Mouse (Mus musculus): ENCODE data around the gene Sap30. TPM values are rescaled to one million over a fixed set of nuclear protein-coding genes. Genes with fewer than 3 reads are reported as not detected.
"Not testable (repeated sequence)": the region's sequence is repeated elsewhere in the genome, so short reads cannot be mapped to it uniquely, and the experiment has no call there.

Sap30 gene
- total RNA-seq, 4 experiments from 2014 or later, result 8.7 to 11.0 (median 10.6) TPM

- no peak for DNase-seq (ENCODE audit: low spot score in 2 of 2)
Observed at GRCm38 (mm10) chr8:57498847-57499511, 11.3 kb upstream of the Sap30 start.

GRCm38 (mm10) chr8:57498494-57498846 lies 10.8 kb upstream of the Sap30 start:
- no peak for DNase-seq (ENCODE audit: low spot score in 2 of 2)

DNA sequence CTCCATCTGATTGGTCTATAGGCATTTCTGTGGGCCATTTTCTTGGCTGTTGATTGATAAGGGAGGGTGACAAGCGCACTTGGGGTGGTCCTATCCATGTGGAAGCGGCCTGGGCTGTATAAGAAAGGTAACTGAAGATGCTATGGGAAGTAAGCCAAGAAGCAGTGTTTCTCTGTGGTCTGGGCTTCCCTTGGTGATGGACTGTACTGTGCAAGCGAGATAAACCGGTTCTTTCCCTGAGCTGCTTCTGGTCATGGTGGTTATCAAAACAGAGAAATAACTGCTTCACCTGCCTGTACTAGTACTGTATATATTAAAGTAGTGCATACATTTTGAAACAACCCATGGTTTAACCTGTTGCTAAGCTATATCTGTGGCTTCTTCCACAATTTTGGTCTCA lies 4.2 kb upstream of the Sap30 start:
- no peak for DNase-seq (ENCODE audit: low spot score in 2 of 2)

- DNase-seq (ENCODE audit: low spot score in 2 of 2), result no peak
Observed at GRCm38 (mm10) chr8:57489896-57490295, 2.2 kb upstream of the Sap30 start.

DNA sequence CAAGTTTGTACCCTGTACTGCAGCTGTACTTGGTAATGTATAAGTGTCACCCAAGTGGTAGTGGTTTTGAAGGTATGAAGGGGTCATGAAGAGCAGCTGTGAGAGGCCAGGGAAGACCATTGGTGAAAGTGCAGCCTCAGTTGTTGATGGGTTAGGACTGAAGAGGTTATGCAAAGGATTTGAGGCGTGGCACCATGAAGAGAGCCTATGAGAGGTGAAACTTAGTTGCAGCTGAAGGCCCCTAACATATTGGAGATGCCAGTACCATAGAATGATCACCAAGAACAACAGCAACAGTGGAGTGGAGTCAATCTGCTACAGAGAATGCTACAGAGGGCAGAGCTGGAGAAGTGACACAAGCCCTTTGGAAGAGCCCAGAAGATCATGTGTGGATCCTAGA lies 1.7 kb upstream of the Sap30 start:
- DNase-seq (ENCODE audit: low spot score in 2 of 2), result no peak

DNA sequence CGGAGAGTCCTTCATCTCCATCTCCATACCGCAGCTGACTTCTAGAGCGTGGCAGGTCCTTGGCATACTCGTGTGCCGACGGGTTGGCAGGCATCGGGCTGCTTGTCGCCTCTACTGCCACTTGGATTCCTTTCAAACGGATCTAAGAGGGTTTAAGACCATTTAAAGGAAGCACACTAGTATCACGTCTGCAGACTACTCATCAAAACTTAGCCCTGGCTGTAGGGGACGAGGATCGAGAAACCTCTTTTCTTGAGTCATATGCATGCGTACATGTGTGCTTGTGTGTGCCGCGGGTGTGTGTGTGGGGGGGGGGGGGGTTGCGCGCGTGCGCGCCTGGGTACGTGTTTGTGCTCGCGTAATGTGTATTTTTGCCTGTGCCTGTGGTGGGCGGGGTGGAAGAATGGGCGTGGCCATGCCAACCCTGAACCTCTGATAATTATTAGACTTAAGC lies 679 bp upstream of the Sap30 start:
- peak; percentile 33 to 39 for DNase-seq (ENCODE audit: low spot score in 2 of 2)

- DNase-seq (ENCODE audit: low spot score in 2 of 2), result peak in 1 of 2 experiments; percentile 16
Observed at GRCm38 (mm10) chr8:57486491-57487440, 894 bp downstream of the Sap30 start.

DNA sequence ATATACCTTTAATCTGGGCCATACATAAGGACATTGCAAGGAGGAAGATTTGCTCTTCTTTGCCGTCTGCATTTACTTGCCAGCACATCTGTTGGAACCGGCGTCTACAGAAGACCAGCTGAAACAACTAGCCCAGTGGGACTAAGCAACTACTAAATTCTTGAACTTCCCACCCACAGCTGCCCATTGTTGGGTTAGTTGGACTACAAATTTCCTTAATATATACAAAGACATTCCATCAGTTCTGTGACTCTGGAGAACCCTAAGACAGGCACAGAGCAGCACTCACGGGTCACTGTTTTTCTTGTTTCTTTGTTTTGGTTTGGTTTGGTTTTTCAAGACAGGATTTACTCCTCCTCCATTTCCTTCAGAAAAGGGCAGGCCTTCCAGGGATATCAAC lies 7.1 kb downstream of the Sap30 start:
- DNase-seq (ENCODE audit: low spot score in 2 of 2), result no peak

DNA sequence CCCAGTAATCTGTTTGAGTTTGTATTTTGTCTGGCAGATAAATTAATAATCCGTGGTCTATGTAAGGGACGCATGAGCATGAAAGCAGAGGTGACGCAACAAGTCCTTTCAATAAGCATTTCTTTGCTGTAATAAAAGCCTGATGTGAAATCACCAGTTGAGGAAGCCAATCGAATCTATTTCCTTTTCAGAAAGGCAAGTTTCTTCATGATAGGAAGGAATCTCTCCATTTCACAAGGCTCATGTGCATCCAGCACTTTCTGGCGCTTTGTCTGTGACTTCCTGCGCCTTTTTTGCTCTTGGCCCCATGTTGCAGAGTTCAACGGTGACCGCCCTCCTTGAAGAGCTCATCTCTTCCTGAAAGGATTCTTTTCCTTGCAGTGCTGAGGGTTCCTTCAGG lies 8.0 kb downstream of the Sap30 start:
- no peak for DNase-seq (ENCODE audit: low spot score in 2 of 2)

DNA sequence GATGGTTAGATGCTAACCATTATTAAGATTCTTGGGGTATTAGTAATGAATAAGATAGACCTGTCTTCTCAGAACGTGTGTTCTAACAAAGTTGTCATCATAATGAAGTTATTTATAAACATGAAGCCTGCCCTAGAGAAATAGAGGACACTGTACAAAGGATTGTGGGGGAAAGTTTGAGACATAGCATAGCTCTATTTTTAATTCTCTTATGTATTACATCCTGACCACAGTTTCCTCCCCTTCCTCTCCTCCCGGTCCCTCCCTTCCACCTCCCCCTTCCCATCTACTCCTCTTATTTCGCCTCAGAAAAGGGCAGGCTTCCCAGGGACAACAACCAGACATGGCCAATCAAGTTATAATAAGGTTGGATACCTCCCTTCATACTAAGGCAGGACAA lies 9.3 kb downstream of the Sap30 start:
- no peak for DNase-seq (ENCODE audit: low spot score in 2 of 2)

DNA sequence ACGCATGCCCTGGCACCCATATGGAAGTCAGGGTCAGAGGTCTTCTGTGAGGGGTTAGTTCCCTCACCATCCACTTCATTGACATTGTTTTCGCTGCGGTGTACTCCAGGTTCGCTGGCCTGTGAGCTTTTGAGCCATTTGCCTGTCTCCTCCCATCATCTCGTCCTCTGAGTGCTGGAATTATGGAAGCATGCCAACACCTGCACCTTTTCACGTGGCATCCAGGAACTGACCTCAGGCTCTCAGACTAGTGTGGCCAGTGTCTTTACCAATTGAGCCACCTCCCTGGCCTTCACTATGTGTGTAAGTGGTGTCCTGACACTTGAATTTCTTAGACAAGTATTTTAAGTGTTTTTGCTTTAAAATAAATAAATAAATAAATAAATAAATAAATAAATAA lies 13.9 kb downstream of the Sap30 start:
- DNase-seq (ENCODE audit: low spot score in 2 of 2), result no peak

- no peak for DNase-seq (ENCODE audit: low spot score in 2 of 2)
Observed at GRCm38 (mm10) chr8:57470863-57471262, 16.8 kb downstream of the Sap30 start.

GRCm38 (mm10) chr8:57468624-57469023 lies 19.0 kb downstream of the Sap30 start:
- peak; percentile 84 to 90 for DNase-seq (ENCODE audit: low spot score in 2 of 2)

- no peak for DNase-seq (ENCODE audit: low spot score in 2 of 2)
Observed at GRCm38 (mm10) chr8:57463757-57464156, 23.9 kb downstream of the Sap30 start.

DNA sequence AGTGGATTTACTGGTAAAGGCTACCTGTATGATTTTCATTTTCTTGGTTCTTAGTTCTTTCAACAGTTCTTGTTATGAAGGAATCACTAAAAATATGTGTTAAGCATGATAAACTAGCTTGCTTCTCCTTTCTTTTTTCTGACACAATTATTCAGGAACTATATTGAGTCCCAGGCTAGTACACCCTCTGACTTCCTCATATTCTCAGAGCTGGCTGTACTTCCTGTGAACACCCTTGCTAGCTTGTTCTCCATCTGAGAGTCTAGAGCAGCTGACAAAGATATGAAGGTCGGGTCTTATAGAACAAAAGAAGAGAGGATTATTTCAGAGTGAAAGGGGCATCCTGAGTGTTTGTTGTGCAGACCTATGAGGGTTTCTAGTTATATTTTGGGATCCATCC lies 24.8 kb downstream of the Sap30 start:
- no peak for DNase-seq (ENCODE audit: low spot score in 2 of 2)

GRCm38 (mm10) chr8:57457942-57458341 lies 29.7 kb downstream of the Sap30 start:
- DNase-seq (ENCODE audit: low spot score in 2 of 2), result no peak

- no peak for DNase-seq (ENCODE audit: low spot score in 2 of 2)
Observed at GRCm38 (mm10) chr8:57457152-57457551, 30.5 kb downstream of the Sap30 start.

GRCm38 (mm10) chr8:57455765-57456164 lies 31.9 kb downstream of the Sap30 start, which contains the start of gene Scrg1:
Gene Scrg1 (plus strand): TSS chr8:57455923.
- no peak for DNase-seq (ENCODE audit: low spot score in 2 of 2)

- DNase-seq (ENCODE audit: low spot score in 2 of 2), result no peak
Observed at GRCm38 (mm10) chr8:57453361-57453760, 34.3 kb downstream of the Sap30 start.

DNA sequence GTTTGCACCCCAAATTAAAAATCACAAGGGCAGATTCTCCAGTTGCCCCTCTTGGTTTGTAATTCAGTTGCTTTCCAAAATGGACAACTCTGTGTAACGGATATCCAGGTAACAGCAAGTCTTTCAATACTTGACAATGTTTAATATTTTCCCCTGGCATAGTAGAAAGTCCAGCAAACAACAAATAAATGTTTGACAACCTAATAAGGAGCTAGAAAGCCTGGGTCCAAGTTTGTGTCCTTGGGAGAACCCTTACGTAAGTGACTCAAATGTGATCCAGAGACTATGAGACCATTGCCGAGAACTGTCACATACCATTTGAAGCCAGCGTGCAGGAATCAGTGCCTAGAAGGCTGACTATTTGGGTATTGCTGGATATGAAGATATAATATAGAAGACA lies 35.8 kb downstream of the Sap30 start:
- DNase-seq (ENCODE audit: low spot score in 2 of 2), result no peak

GRCm38 (mm10) chr8:57450726-57451125 lies 36.9 kb downstream of the Sap30 start:
- DNase-seq (ENCODE audit: low spot score in 2 of 2), result no peak

GRCm38 (mm10) chr8:57445901-57446300 lies 41.8 kb downstream of the Sap30 start:
- DNase-seq (ENCODE audit: low spot score in 2 of 2), result not testable (repeated sequence)

- DNase-seq (ENCODE audit: low spot score in 2 of 2), result no peak
Observed at GRCm38 (mm10) chr8:57443289-57443688, 44.4 kb downstream of the Sap30 start.
